Mouse (Mus musculus) kidney, adult 18-20 months (tissue): ENCODE measurements around the gene Tmem169.

Experiments
- DNase-seq: peaks from one replicate; pipeline ENCODE4 v3.0.0; 2021

The Tmem169 gene

GRCm38 (mm10) chr1:72287893-72288292 lies 3.7 kb downstream of the Tmem169 start:
- DNase-seq = peak; percentile 49

- DNase-seq = peak; percentile 39
Observed at GRCm38 (mm10) chr1:72288527-72289150, 4.5 kb downstream of the Tmem169 start.

GRCm38 (mm10) chr1:72290896-72291295 lies 6.7 kb downstream of the Tmem169 start:
- no peak for DNase-seq

- no peak for DNase-seq
Observed at GRCm38 (mm10) chr1:72291421-72291820, 7.3 kb downstream of the Tmem169 start.

GRCm38 (mm10) chr1:72291925-72292324 lies 7.8 kb downstream of the Tmem169 start:
- DNase-seq = no peak

- DNase-seq = peak; percentile 64
Observed at GRCm38 (mm10) chr1:72293869-72294663, 9.9 kb downstream of the Tmem169 start.

GRCm38 (mm10) chr1:72295746-72296145 lies 11.6 kb downstream of the Tmem169 start:
- DNase-seq = no peak

GRCm38 (mm10) chr1:72301845-72302244 lies 17.7 kb downstream of the Tmem169 start:
- no peak for DNase-seq

GRCm38 (mm10) chr1:72306241-72306640 lies 22.1 kb downstream of the Tmem169 start:
- no peak for DNase-seq

- peak; percentile 40 for DNase-seq
Observed at GRCm38 (mm10) chr1:72306679-72307181, 22.6 kb downstream of the Tmem169 start.

- peak; percentile 90 for DNase-seq
Observed at GRCm38 (mm10) chr1:72307317-72307798, 23.2 kb downstream of the Tmem169 start, which contains the start of gene Xrcc5. Gene Xrcc5, plus strand, starts transcription at chr1:72307421.

- no peak for DNase-seq
Observed at GRCm38 (mm10) chr1:72308919-72309318, 24.8 kb downstream of the Tmem169 start.

GRCm38 (mm10) chr1:72309744-72310424 lies 25.7 kb downstream of the Tmem169 start:
- DNase-seq = no peak

GRCm38 (mm10) chr1:72312701-72313398 lies 28.7 kb downstream of the Tmem169 start:
- DNase-seq = no peak

GRCm38 (mm10) chr1:72313399-72314039 lies 29.4 kb downstream of the Tmem169 start:
- no peak for DNase-seq

GRCm38 (mm10) chr1:72315447-72315846 lies 31.3 kb downstream of the Tmem169 start:
- DNase-seq = no peak

- no peak for DNase-seq
Observed at GRCm38 (mm10) chr1:72316409-72316808, 32.2 kb downstream of the Tmem169 start.

- no peak for DNase-seq
Observed at GRCm38 (mm10) chr1:72316901-72317300, 32.7 kb downstream of the Tmem169 start.

- no peak for DNase-seq
Observed at GRCm38 (mm10) chr1:72320759-72321158, 36.6 kb downstream of the Tmem169 start.

GRCm38 (mm10) chr1:72323248-72323647 lies 39.1 kb downstream of the Tmem169 start:
- no peak for DNase-seq

- no peak for DNase-seq
Observed at GRCm38 (mm10) chr1:72326162-72326821, 42.1 kb downstream of the Tmem169 start.

- DNase-seq = no peak
Observed at GRCm38 (mm10) chr1:72334807-72335206, 50.6 kb downstream of the Tmem169 start.
